Mouse (Mus musculus) B cell, adult 2 months (primary cell): ENCODE measurements around the gene Kel.

Experiments
- DNase-seq, 2 experiments: peaks; one replicate each; pipeline ENCODE4 v3.0.0; 2022

Kel gene

DNA sequence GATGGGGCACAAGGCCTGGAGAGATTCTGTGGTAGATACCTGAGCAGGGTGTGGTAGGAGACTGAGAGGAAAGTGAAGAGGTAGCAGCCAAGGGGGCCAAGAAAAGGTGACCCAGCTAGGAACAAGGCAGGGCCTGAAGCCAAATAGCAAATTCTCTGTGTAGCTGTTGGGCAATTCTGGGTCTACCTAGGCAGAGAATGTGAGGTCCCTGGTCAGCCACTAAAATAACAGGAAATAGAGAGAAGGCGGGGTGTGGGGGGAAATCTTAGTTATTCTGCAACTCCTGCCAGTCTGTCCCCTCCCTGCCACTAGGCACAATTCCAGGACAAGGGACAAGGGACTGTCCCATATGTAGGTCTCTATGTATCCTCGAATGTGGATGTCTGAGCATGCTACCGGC lies 60.9 kb downstream of the Kel start:
- no peak for DNase-seq

DNA sequence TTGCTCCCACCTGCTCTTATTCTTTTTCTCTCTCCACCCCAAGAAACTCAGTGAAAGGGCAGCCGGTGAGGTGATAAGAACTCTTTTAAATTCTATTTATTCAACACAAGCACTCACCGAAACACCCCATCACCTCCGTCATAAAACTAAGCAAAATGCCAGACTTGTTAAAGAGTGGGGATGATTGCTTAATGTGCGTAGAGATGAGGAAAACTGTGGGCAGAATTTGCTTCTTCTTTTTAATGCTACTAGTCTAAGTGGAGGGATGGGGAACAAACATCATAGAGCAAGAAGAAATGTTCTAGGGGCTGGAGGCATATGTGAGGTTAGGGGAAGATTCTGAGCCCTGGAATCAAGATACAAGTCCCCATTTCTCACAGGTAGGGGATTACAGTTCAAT lies 61.4 kb downstream of the Kel start:
- DNase-seq = no peak

DNA sequence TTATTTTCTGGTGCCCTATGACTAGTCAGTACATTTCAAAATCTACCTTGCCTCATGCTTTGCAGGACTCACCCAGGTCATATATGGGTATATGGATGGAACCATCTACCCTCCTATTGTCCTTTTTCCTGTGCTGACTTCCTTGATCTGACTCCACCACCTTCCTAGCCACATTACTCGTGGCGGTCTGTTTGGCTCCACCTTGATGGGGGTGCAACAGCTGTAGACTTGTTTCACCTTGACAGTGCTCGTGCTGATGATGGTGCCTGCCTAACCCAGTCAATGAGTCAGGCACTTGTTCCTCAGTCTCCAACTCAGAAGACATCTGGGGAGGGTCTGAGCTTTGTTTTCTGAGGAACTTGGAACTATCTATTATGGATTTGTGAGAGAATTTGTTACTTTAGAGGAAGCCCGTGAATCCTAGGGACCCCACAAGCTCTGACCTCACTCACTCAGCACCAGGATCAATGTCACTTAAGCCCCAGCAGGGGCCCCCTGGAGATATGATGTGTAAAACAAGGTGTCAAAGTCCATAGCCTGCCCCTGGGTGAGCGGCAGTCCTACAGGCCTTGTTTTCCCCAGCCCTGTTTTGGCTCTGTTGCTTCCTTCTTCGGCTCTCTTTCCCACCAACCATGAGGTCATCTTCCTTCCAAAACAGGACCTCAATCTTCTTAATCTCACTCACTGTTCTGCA lies 62.8 kb downstream of the Kel start:
- no peak for DNase-seq

DNA sequence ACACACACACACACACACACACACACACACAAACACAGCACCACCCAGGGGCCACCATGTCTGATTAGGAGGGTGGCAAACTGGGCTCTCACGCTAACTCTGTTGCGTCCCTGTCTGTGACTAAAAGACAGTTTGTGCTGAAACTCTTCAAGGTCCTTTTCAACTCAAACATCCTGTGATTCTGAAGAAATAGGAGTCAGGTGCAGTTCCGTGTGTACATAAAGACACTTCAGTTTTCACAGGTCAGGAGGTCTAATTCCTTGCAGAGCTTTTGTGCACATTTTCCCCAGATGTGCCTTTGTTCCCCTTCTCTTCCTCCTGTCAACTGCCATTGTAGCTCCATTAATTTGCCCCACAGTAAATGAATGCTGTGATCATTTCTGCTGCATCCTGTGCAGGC lies 63.7 kb downstream of the Kel start:
- DNase-seq = no peak

DNA sequence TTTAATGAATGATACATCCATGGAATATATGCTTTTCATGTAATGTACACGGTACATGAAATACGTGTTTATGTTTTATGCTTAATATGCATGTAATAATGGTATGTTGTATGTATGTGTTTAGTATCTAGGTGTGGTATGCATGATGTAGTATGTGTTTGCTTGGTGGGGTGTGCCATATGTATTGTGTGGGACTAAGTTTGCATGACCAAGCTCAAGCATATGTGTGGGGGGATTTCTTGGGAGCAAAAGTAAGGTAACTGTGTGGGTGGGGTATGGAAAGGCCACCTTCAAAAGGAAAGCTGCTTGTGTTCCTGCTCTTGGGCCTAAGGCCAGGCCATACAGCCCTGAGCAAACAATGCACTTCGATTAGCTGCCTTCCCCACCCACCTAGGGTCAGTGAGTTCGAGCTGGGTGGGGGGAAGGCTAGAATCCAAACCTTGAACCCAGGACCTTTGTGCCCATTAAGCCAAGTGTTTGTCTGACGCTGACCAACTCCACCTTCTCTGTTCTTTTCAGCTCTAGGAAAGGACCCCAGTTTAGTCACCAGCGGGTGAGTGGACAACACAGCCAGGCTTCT lies 66.1 kb downstream of the Kel start:
- no peak for DNase-seq

DNA sequence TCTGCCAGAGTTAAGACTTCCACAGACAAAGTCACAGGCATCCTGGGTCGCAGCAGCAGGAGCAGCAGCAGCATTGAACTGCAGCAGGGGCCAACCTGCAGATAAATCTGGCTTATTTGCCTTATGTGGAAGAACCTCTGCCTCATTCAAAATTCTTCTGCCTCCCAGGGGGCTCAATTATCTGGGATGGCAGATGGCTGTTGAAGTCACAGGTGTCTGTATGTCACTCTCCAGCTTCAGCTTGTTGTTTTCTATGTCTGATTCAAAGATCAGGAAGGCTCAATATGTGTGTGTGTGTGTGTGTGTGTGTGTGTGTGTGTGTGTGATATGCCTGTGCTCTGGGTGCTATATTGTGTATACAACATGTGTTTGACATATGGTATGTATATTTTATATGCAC lies 66.7 kb downstream of the Kel start:
- DNase-seq = no peak
